Mouse (Mus musculus) lung, postnatal 14 days (tissue): ENCODE data around the gene Tgfbr3l.
A peak's percentile ranks its signal among the peaks of the same experiment; 100 is the strongest.

Experiments used
- DNase-seq: peaks from one replicate; pipeline ENCODE4 v3.0.0; 2021

Tgfbr3l gene

DNA sequence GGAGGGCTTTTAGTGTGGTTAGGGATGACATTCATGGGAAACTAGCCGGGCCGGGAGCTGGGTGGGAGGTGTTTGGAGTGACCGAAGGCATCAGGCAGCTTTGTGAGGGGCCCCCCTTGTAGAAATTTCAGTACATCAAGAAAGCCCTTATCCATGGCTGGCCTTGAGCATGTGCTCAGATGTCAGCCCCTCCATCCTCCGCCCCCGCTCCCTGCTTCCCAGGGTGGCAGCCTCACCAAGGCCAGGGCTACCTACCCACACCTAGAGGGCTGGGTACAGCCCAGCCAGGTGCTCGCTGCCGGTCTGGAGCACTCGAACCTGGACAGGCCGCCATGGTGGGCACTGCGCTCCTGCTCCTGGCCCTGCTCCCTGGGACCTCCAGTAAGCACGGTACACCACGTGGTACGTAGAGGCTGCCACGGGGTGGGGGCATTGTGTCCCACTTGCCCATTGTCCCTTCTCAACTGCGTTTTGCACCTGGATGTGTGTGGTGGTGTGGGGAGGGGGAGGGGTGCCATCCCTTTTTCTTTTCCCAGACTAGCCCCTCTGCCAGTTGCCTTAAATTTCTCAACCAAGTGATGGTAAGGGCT, at the start of gene Tgfbr3l:
Gene Tgfbr3l (plus strand): TSS at position 264 of the 590 bp plus-strand sequence.
- DNase-seq = no peak

DNA sequence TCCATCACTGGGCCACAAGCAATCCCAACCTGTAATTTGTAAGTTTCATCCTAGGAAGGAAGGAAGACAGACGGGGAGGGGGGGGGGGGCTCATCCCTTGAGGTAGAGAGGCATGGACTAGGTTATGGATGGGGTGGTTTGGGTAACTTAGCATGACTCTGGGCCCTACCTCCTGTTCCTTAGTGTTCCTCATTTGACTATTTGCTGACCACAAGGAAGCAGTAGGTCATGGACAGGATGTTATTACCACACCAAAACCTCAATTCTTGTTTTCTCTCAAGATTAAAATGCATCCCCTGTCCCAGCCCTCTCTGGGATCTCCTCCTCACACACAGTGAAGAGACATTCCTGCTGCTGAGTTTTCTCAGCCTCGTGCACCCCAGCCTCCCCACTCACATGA, 46.7 kb upstream of the Tgfbr3l start:
- DNase-seq = no peak

DNA sequence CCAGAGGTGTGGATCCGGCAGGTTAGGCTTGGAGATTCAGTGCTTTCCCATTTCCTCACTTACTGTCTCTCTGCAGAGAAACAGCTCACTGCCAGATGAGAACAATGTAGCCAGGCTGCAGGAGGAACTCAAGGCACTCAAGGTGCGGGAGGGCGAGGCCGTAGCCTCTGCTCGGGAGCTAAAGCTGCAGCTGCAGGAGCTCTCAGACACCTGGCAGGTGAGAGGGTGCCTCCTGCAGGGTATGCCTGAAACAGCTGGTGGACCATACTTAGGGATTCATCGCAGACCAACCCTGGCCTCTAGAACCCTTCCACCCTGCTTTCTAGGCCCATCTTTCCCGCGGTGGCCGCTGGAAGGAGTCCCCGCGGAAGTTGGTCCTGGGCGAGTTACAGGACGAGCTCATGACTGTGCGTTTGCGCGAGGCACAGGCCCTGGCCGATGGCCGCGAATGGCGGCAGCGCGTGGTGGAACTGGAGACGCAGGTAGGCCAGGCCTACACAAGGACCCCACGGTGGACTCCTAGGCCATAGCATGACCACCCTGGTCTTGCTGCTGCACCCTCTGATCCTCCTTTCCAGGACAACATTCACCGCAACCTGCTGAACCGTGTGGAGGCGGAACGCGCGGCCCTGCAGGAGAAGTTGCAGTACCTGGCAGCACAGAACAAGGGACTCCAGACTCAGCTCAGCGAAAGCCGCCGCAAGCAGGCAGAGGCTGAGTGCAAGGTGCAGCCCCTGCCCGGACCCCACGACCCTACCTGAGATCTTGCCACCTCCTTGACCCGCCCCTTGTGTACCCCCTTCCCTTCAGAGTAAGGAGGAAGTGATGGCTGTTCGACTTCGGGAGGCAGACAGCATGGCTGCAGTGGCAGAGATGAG, 42.5 kb upstream of the Tgfbr3l start:
- DNase-seq = no peak

DNA sequence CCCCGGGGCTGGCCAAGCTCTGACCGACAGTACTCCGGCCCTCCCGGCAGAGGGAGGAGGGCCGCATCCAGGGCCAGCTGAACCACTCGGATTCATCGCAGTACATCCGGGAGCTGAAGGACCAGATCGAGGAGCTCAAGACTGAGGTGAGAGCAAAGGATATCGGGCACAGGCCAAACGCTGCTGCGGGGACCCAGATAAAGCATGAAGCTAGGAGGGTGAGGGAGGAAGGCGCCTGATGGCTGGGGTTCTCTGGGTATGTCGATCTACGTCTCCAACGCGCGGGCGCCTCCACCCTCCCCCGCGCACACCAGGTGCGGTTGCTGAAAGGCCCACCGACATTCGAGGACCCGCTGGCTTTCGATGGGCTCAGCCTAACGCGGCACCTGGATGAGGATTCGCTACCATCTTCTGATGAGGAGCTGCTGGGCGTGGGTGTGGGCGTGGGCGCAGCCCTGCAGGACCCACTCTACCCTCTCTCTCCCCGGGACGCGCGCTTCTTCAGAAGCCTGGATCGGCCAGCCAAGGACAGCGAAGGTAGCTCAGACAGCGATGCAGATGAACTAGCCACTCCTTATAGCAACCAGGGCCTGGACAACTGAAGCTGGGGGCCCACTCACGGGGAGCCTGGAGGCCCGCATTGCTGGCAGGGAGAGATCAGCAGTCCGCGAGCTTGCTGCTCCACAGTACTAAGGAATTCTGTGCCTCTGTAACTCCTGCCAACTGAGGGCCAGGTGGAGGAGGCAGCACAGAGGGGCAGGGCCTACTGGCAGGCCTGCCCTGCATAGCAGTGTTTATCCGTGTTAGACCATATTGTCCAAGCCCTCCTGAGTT, 41.6 kb upstream of the Tgfbr3l start:
- no peak for DNase-seq

DNA sequence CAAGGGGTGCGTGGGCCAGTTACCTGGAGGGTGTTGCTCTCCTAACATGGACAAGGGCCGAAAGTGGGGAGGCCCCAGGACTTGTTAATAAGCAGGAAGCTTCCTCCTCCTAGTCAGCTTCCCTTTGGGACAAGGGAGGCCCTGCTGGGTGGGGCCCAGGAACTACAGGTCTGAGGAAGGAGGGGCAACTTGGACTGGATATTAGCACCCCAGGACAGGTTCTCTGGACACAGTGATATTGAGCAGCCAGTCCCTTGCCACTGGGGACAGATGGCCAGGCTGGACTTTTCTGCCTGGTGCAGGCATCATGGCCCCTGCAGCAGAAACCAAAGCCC, 41.0 kb upstream of the Tgfbr3l start:
- no peak for DNase-seq

DNA sequence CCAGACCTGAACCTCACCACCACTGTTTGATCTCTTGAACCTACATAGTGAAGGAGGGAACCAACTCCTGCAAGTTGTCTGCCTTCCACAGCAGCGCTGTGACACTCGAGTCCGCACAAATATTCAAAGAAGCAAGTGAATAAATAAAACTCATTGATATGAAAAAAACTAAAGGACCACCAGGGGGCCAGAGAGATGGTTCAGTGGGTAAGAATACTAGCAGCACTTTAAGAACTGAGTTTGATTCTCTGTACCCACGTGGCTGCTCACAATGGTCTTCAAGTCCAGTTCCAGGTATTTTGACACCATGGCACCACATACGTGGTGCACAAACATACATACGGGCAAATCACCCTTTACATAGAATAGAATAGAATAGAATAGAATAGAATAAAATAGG, 36.9 kb upstream of the Tgfbr3l start:
- no peak for DNase-seq

DNA sequence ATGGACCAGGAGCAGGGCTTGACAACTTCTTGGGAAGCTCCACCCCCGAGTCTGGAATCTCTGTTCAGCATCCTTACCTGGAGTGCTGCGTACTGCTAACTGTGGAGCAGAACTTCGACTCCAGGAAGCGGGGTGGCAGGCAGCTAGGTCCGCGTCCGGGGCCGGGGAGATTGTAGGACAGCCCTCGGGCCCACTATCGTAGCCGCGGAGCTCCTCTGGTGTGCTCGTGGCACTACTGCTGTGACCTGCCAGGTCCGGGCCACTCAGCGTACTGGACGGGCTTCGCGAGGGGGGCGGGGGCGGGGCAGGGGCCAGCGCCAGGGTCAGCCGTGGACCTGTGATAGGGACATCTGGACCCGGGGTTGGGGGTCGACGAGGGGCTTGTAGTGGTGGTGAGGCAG, 35.2 kb upstream of the Tgfbr3l start:
- DNase-seq = peak; percentile 23

DNA sequence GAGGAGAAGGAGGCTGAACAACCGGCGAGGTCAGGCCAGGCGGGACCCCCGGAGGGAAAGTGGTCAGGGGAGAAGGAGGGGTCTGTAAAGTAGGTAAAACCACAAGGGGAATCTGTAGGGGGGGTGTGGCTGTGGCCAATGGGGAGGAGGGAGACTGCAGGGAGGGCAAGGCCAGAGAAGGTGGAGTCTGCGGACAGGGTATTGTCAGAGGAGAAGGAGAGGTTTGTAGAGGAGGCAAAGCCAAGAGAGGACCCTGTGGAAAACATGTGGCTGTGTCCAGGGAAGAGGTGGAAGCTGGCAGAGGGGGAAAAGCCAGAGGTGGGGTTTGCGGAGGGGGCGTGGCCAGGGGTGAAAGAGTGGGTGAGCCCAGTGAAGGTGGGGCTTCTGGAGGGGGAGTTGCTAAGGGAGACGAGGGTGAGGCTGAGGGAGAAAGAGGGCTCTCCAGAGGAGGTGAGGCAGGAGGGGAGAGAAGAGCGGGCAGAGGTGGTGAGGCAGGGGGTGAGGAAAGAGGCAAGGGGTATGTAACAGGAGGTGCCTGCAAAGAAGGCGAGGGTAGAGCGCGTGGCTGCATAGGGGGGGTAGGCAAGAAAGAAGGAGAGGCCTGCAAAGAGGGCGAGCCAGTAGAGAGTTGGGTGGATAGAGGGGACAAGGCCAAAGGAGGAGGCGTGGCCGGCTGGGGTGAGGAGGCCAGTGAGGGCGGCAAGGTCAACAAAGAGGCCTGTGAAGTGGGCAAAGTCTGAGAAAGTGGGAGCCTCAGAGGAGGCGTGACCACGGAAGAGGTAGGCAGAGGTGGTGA, 34.6 kb upstream of the Tgfbr3l start:
- DNase-seq = peak; percentile 65

DNA sequence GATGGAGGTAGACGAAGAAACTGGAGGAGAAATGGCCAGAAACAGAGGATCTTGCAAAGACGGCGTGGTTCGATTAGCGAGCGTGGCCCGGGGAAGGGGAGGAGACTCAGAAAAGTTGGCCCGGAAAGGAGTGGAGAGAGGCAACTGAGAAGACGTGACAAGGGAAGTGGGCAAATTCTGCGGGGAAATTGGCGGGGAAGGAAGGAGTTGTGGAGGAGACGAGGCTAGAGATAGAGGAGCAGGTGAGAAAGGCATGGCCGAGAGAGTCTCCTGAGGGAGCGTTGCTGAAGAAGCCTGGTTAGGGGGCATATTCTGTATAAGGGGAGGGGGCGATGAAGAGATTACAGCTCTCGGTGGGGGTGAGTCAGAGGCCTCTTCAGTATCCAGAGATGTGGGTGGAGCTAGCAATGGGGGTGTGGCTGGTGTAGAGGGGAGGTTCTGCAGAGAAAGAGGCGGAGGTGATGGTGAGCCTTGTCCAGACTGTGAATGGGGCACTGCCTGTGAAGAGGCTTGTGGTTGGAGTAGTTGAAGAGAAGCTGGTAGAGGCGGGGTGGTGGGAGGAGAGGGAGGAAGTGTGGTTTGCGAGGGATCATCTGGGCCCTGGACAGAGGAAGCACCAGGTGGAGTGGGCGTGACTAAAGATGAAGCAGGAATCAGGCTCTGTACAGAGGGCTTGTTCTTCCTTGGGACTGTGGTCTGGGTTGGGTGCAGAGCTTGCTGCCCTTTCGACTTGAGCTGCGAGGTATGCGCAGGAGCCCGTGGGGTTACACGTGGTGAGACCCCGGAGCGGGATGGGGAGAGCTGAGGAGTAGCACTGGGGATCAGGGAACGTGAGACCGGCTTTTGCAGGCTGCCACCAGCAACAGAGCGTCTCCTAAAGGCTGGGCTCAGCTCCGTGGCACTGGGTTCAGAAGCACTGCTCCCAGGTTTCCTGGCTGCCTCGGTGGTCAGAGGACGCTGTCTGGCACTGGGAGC, 33.7 kb upstream of the Tgfbr3l start:
- peak; percentile 79 for DNase-seq

DNA sequence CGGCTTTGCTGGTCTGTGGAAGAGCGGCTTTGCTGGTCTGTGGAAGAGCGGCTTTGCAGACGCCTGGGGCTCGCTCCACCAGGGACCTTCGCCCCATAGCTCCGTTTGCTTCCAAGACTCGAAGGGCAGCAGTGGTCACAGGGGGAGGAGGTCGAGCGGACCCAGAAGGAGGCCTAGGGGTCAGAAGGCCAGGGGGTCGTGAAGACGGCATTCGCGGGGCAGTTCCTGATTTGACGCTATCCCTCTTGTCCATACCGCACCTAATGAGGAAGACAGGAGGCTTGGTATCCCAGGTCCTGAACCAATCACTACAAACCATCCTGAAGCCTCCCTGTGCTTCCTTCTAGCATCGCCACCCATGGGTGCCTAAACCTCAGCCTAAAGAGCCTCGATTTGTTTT, 31.7 kb upstream of the Tgfbr3l start:
- DNase-seq = no peak

DNA sequence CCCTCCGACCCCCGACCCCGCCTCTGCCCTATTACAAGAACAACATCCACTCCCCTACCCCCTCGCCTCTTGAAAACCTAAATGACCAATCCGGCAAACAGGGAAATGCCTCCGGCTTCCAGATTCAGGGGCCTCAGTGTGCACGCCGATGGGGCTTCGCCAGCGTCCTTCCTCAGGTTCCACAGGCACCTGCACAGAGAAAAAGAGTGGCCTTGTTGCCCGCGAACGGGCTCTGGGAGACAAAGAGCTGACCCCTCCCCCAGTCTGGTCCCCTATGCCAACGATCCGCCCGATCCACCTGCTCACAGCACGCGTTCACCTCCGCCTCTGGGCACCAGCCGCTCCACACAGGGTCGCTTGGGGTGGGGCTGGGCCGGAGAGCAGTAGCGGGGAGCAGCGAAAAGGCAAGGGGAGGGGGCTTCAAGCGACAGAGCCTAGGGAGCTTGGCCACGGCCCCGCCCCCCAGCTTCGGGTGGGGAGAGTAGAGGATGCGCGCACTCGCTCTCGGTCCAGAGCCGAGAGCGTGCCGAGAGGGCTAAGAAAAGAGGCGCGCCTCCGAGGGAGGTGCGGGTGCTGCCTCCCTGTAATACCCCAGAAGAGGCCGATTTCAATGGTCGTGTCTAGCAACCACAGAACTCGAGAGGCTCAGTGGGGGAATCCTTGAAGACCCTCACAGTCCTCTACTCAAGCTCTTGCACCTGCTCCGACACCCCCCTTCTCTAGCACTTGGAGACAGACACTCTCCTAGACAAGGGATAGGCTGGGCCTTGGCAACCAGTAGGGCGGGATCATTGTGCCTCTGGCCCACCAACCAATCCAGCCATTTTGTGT, 31.0 kb upstream of the Tgfbr3l start, which contains the start of gene Prr36:
Gene Prr36 (minus strand): TSS at position 669 of the 831 bp plus-strand sequence.
- no peak for DNase-seq

DNA sequence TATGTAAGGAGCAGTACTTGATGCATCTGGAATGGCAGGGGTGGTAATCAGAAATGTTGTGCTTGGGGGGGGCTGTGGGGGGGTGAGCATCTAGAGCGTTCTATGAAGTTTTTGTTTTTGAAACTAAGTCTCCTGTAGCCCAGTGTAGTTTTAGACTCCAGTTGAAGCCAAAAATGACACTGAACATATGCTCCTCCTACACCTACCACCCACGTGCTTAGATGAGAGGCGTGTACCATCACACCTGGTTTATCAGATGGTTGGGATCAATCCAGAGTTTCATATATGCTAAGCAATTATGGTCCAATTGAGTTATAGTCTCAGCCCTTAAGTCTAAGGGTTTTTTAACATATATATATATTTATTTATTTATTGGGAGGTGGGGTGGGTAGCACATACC, 28.4 kb upstream of the Tgfbr3l start:
- no peak for DNase-seq

DNA sequence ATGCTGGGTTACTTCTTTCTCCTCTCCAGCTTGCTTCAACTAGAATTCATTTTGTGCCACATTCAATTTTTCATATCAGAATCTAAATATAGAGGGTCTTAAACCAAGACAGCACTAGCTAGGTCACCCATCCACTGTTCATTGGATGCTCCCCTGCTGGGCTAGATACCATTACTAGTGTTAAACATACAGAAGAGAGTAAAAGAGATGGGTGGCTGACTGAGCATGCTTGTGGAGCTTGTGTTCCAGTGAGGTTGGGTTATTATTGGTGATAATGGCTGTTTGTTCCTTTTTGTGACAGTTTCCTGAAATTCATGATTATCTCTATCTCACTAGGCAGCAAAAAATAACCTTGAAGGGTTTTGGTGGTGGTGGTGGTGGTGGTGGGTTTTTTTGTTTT, 26.0 kb upstream of the Tgfbr3l start:
- no peak for DNase-seq

DNA sequence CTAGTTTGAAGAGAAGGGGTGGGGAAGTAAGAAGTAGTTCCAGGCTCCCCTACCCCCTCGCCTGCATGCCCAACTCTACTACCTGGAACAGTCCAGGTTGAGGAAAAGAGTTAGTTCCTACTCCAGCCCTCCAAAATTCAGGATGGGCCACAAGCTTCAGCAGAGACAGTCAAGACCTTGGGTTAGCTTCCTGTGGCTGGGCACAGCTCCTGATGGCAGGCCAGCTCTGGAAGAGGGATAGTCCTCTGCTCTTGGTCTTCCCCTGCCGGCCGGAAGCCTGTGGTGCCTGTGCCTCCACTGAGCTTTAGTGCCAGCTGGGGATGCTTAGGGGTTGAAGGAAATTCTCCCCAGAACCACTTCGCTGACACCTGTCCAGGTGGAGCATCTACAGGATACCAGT, 21.7 kb upstream of the Tgfbr3l start:
- DNase-seq = no peak

DNA sequence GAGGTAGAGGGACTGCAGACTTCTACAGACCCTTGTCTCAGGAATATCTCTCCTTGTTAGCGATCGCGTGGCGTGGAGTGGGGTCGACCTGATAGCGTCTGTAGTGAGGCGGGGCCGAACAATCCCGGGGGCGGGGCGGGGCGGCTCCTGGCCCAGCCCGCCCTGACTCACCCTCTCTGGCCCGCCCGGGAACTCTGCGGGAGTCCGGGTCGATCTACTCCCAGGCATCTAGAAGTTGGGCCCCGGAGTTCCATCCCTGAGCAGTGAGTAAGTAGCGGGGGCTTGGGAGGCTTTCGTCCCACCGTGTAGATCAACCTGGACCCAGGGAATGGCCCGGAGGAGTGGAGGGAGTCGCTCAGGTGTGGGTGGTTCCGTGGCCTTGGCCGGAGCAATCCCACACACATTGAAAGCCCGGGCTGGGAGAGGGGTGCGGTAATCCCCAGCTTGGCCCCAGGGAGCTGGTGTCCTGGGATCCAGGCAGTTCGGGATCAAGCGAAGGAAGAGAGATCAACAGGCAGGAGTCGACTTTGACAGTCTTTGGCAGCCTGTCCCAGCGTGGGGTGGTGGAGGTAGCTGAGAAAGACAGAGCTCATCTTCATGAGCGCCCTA, 21.2 kb upstream of the Tgfbr3l start, which contains the start of gene Lrrc8e:
Gene Lrrc8e (plus strand): TSS at position 89 of the 609 bp plus-strand sequence.
- peak; percentile 36 for DNase-seq

DNA sequence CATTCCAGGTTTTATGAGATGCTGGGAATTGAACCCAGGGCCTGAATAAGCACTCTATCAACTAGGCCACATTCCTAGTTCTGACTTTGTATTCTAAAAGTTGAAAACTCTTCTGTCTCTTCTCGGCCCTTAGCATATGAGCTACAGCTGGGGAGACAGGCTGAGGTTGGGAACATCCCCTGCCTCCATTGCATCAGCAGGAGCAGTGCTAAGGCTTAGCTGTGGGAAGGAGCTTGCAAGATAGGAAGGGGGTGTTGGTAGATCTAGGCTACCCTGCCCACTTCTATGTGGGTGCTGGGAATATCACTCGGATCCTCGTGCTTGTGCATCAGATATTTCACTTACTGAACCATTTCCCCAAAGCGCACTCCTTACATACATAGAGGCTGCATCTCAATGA, 20.1 kb upstream of the Tgfbr3l start:
- no peak for DNase-seq

DNA sequence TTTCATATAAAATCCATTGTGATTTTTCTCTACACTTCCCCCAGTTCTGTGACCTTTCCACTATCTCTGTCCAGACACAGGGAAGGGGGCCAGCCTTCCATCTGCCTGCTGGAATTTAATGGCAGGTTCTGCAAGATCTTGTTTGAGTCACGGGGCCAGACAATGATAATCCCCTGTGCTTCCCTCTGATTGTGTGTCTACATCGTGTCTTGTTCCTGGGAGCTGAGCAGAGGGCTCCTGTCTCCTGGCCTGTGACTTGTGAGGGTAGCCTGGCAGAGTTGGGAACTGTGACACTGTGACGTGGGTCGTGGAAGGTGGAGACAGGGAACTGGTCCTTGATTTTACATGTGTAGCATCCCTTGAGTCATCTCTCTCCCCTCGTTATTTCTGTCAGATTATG, 18.2 kb upstream of the Tgfbr3l start:
- DNase-seq = no peak

DNA sequence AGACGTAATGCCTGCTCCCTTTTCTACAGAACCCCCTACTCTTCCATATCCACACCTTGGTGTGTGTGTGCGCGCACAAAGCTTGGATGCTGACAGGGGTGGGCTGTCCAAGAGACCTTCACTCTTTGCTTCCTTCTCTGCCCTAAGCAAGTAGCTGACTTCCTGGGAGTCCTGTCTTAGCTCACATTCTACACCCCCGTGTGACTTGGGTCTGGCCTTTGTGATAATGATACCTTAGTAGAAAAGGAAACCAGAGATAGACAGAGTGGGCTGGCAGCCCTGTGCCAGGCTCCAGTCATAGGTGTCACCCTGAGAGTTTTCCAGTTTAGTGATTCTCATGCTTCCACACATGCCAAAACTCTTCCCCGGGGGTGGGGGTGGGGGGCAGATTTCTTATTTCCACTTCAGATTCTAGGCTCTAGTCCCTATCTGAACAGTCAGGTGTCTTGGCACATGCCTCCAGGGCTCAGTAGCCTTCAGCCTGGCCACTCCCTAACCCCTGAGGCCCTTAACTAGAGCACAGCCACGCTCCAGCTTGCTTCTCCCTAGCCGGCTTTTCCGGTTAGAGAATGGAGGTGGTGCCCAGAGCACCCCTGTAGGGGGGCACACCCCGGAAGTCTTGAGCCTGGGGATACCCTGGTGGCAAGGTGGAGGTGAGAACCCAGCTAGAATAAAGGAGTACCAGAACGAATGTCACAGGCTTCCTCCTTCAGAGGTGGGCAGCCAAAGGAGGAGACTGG, 17.2 kb upstream of the Tgfbr3l start:
- peak; percentile 22 for DNase-seq

DNA sequence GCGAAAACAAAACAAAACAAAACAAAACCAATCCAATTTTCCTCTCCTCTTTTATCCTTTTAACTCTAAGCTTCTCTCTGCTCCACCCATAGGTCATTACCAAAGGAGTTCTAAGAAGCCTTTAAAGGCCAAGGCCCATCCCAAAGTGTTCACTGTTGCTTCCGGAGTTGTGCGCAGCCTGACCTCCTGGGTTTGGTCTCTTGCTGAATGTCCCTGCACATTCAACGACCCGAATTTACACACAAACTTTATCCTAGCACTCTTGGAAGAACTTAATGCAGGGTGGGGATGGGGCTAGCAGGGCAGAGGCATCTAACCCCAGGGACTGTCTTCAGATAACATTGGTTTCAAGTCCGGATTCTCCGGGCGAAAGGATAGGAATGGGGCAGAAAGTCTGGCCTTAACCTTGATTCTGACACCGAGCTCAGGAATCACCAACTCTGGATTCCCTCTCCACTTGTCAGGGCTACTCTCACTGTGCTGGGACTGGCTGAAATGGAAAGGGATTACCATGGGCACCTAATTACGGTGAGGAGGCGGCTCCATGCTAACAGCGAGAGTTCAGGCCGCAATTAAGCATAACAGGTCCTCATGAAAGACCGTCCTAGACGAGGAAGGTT, 10.1 kb upstream of the Tgfbr3l start:
- DNase-seq = peak; percentile 25
